Mouse (Mus musculus) liver, embryonic 14.5 days (tissue): ENCODE measurements around the gene Afg1l.
A peak's percentile ranks its signal among the peaks of the same experiment; 100 is the strongest.

Experiments
- CTCF ChIP-seq: IDR thresholded peaks from 2 replicates; pipeline ENCODE4 v1.5.1; 2016; ENCODE audit warnings: antibody characterized with exemption, low read depth, control low read depth
- EP300 ChIP-seq: IDR thresholded peaks from 2 replicates; pipeline ENCODE4 v1.6.1; 2016; ENCODE audit warnings: antibody characterized with exemption, low read depth

- TF ChIP-seq EP300 (no peak), CTCF (peak; percentile 64)
Observed at GRCm38 (mm10) chr10:42297109-42297508, 181.3 kb downstream of the Afg1l start.
